Mouse (Mus musculus) heart, embryonic 12.5 days (tissue): Measurements from ENCODE around the gene Ide. TPM values are rescaled to one million over a fixed set of nuclear protein-coding genes. Genes with fewer than 3 reads are reported as not detected.

Experiments
- ATAC-seq: fragments of 200-750 bp; cut with Nextera tagmentation; 2 replicates; pipeline ENCODE4 v1.8.0; 2017; ENCODE audit warnings: moderate TSS enrichment, moderate library complexity; ENCODE audit not compliant: insufficient number of reproducible peaks, low FRiP score
- H3K27ac ChIP-seq: fragments of 300-500 bp; sonication (generic); 2 replicates; pipeline ENCODE4 v1.5.1; 2016; ENCODE audit warnings: mild to moderate bottlenecking, moderate library complexity; ENCODE audit not compliant: poor library complexity, severe bottlenecking
- H3K27me3 ChIP-seq: fragments of 300-500 bp; sonication (generic); replicated peaks from 2 replicates; pipeline ENCODE4 v1.6.1; 2016; ENCODE audit warnings: mild to moderate bottlenecking, moderate library complexity
- H3K36me3 ChIP-seq: fragments of 300-500 bp; sonication (generic); 2 replicates; pipeline ENCODE4 v1.6.1; 2016; ENCODE audit warnings: mild to moderate bottlenecking, moderate library complexity
- H3K4me1 ChIP-seq: fragments of 300-500 bp; sonication (generic); replicated peaks from 2 replicates; pipeline ENCODE4 v1.6.1; 2016; ENCODE audit warnings: mild to moderate bottlenecking
- H3K4me2 ChIP-seq: fragments of 300-500 bp; sonication (generic); 2 replicates; pipeline ENCODE4 v1.6.1; 2016; ENCODE audit warnings: mild to moderate bottlenecking, moderate library complexity
- H3K4me3 ChIP-seq: fragments of 300-500 bp; sonication (generic); 2 replicates; pipeline ENCODE4 v1.5.1; 2016; ENCODE audit warnings: mild to moderate bottlenecking
- H3K9ac ChIP-seq: fragments of 300-500 bp; sonication (generic); 2 replicates; pipeline ENCODE4 v1.6.1; 2016; ENCODE audit warnings: mild to moderate bottlenecking, moderate library complexity
- H3K9me3 ChIP-seq: fragments of 300-500 bp; sonication (generic); replicated peaks from 2 replicates; pipeline ENCODE4 v1.6.1; 2016; ENCODE audit warnings: mild to moderate bottlenecking, moderate library complexity
- WGBS: fragments of 180-500 bp; shearing (Covaris S2); methylation state at CpG from one replicate; pipeline ENCODE4 v1.1.7; 2016; 5-methylcytosine and 5-hydroxymethylcytosine counted together
- polyA plus RNA-seq: library from polyadenylated mRNA; unstranded; fragments of >200 nt; fragmentation: Nextera tagmentation; extraction: Ambion mirVana; gene quantifications from 2 replicates; pipeline ENCODE4 v1.2.1, GENCODE M21; 2016

Gene Ide
- polyA plus RNA-seq, 1 experiment from 2014 or later = 62.7 TPM

DNA sequence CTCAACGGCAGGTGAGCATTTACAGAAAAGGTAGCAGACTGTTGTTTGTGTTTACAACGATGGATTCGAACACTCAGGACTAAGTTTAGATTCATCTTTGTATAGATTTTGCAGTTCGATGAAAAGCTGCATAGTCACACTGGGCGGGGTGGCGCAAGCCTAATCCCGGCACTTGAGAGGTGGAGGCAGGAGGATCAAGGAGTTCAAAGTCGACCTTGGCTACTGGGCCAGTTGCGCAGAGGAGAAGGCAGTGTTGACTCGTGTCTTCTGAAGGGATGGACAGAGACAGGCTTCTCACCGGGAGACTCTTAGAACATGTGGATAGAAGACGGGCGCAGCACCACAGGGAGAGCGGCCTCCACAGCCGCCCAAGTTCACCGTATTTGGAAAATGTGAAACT is 68.5 kb downstream of the Ide start:
- Histone ChIP-seq H3K36me3 (peaks cover 23% of the 10 kb centered on the region), H3K9me3 (no peaks in the 10 kb centered on the region), H3K4me2 (no peak overlapping the region), H3K4me1 (0 out of 2 replicates have a peak, but pooled peaks cover 2% of the 10 kb centered on the region), H3K27ac (no peak overlapping the region), H3K9ac (no peak overlapping the region), H3K27me3 (no peaks in the 10 kb centered on the region), H3K4me3 (no peak overlapping the region)
- no peak for ATAC-seq
- WGBS = 87% methylated on average over 16 of the region's 16 CpGs

DNA sequence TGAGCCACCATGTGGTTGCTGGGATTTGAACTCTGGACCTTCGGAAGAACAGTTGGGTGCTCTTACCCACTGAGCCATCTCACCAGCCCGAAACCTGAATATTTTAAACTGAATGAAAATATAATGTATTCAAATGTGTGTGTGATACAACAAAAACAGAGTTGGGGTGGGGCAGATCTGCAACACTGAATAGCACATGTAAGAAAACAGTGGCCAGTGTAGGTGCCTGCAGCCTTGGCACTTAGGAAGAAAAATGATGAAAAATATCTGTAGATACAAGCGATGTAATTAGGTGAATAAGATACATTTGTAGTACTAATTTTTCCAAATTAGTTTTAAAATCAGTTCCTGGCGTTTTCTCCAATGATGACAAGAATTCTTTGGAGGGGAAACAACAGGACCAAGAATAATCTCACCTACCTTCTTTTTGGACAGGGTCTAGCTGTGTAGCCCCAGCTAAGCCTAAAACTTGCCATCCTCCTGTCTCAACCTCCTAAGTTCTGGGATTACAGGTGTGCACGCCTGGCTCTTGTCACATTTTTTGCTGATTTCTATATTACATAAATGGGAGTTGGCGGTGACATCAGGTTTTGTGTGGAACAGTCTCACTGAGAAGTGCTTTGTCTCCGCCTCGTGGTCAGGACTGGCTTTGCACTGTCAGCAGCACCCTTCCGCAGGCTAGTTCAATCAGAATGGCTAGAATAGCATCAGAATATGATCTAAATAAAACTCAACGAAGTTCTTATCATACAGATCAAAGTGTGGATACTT is 72.1 kb downstream of the Ide start:
- H3K4me1 ChIP-seq = 0 out of 2 replicates have a peak, but pooled peaks cover 3% of the 10 kb centered on the region
- ATAC-seq = peak; percentile 45; the same call in 1 of the 2 replicates
- no peak overlapping the region for H3K9ac ChIP-seq
- peaks cover 17% of the 10 kb centered on the region for H3K36me3 ChIP-seq
- H3K4me3 ChIP-seq = no peak overlapping the region
- H3K27me3 ChIP-seq = no peaks in the 10 kb centered on the region
- H3K4me2 ChIP-seq = no peak overlapping the region
- no peak overlapping the region for H3K27ac ChIP-seq
- no peaks in the 10 kb centered on the region for H3K9me3 ChIP-seq
- WGBS = 31% methylated on average over 10 of the region's 10 CpGs

DNA sequence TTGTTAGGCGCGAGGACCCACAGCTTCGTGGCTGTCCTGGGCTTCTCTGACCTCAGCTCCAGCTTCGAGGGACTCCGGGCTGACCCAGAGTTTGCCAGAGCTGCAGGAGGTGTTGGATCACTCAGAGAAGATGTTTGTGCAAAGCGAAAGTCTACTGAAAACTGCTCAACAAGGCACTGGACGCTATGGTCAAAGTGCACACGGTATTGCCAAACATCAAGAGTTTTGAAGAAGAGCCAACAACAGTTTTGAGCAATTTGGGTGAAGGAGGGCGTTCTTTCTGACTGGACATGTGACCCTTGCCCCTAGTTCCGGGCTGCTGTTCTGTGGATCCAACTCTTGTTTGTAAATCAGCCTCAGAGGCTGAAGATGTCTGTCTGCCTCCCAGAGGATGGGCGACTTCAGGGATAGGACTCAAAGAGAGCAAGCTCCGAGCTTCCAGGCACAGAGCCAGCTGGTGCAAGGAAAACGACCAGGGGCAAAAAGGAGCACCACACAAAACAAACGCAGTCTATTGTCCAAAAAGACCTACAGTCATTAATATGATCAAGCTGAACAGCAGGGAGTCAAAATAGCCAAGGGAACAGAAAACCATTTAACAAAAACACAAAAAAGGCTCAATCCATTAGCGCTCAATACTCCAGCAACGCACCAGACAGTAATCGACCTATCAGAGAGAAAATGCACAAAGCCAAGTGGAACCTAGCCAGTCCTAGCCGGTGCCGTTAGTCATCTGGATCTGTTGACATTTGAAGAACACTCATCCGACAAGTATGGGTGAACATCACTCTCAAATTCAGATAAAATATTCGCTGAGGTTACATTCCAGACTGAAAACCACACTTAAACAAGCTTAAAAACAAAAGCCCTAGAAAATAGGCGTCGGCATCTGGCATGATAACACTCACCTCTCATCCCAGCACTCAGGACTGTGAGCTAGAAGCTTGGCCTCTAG is 73.4 kb downstream of the Ide start:
- H3K36me3 ChIP-seq = peaks cover 11% of the 10 kb centered on the region
- H3K4me3 ChIP-seq = no peak overlapping the region
- 0 out of 2 replicates have a peak, but pooled peaks cover 3% of the 10 kb centered on the region for H3K4me1 ChIP-seq
- 63% methylated on average over 23 of the region's 23 CpGs for WGBS
- no peaks in the 10 kb centered on the region for H3K27me3 ChIP-seq
- no peak overlapping the region for H3K27ac ChIP-seq
- ATAC-seq = no peak
- no peaks in the 10 kb centered on the region for H3K9me3 ChIP-seq
- no peak overlapping the region for H3K9ac ChIP-seq
- 0 out of 2 replicates have a peak overlapping the region, but pooled peaks have one; percentile 6 for H3K4me2 ChIP-seq

DNA sequence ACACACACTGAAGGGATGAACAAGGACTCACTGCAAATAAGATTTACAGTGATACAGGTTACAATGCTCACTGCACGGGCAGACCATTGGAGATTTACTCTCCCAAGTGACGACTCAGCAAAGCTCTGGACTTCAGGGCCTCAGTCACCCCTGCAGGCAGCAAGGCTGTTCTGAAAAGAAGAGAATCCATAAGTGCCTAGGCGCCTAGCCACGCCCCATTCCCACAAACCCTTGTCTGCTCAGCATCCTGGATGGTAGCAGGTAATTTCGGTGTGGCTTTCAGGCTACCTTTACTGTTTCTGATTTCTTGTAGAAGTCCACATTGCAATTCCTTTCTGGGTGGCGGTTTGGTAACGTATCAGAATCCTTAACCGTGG is 74.1 kb downstream of the Ide start:
- 67% methylated on average over 8 of the region's 8 CpGs for WGBS
- no peaks in the 10 kb centered on the region for H3K27me3 ChIP-seq
- H3K4me3 ChIP-seq = no peak overlapping the region
- H3K9me3 ChIP-seq = no peaks in the 10 kb centered on the region
- 0 out of 2 replicates have a peak, but pooled peaks cover 3% of the 10 kb centered on the region for H3K4me1 ChIP-seq
- no peak overlapping the region for H3K4me2 ChIP-seq
- peaks cover 5% of the 10 kb centered on the region for H3K36me3 ChIP-seq
- H3K9ac ChIP-seq = no peak overlapping the region
- no peak overlapping the region for H3K27ac ChIP-seq
- no peak for ATAC-seq

DNA sequence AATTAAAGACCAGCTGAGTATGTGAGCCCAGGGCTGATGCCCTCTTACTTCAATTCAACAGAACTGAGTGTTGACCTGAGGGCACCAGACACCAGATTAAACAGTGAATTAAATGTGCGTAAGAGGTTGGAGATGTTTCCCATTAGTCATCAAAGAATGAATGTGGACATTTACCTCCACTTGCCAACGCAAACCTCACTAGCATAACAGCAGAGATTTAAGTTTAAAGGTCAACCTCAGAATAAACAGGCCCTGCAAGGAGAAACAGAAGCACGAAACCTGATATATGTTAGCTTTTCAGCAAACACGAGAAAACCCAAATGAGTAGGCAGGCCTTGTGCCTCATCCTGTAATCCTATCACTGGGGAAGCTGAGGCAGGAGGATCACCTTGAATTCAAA is 75.3 kb downstream of the Ide start:
- no peaks in the 10 kb centered on the region for H3K9me3 ChIP-seq
- ATAC-seq = no peak
- WGBS = 76% methylated on average over 4 of the region's 4 CpGs
- H3K27me3 ChIP-seq = no peaks in the 10 kb centered on the region
- H3K4me1 ChIP-seq = 0 out of 2 replicates have a peak, but pooled peaks cover 3% of the 10 kb centered on the region
- H3K36me3 ChIP-seq = no peaks in the 10 kb centered on the region
- H3K4me2 ChIP-seq = no peak overlapping the region
- H3K4me3 ChIP-seq = no peak overlapping the region
- no peak overlapping the region for H3K27ac ChIP-seq
- H3K9ac ChIP-seq = no peak overlapping the region

DNA sequence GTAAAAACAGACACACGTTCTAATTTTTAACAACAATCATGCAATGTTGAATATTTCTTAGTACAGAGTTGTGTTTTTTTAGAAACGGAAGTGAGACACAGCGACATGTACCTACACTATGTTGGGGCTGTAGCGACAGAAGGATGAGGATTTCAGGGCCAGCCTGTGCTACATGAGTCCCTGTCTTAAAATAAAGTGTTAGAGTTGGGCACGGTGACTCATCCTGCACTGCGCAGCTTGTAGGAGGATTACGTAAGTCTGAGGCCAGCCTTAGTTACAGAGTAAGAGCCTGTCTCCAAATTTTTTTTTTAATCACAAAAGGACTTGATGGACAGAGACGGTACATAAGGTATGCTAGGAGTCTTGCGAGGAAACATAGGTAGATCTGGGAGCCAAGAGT is 82.3 kb downstream of the Ide start:
- 83% methylated on average over 9 of the region's 9 CpGs for whole genome bisulfite sequencing
- no peak overlapping the region for H3K9ac ChIP-seq
- ATAC-seq = no peak

DNA sequence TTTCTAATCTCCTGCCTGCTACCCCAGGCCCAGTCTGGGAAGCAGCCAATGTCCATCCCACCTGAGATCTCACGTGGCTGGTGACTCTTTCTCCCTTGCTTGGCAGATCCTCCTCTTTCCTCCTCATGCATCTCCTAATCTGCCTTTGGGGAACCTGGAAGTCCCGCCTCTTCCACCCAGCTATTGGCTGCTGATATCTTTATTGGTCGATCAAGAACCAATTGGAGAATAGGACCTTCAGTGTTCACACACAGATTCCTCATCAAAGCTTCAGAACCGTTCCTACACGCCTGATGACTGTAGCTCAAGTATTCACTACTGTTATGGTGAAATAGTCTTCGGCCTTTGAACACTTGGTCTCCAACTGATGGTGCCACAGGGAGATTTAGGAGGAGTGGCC is 85.5 kb downstream of the Ide start:
- Histone ChIP-seq H3K36me3 (no peaks in the 10 kb centered on the region), H3K27ac (no peak overlapping the region), H3K4me3 (no peak overlapping the region), H3K4me1 (no peaks in the 10 kb centered on the region), H3K9ac (no peak overlapping the region), H3K9me3 (no peaks in the 10 kb centered on the region), H3K27me3 (no peaks in the 10 kb centered on the region), H3K4me2 (no peak overlapping the region)
- WGBS = 61% methylated on average over 6 of the region's 6 CpGs
- no peak for ATAC-seq

More for the DNA sequence above, 82.3 kb downstream of the Ide start:
- no peaks in the 10 kb centered on the region for H3K36me3 ChIP-seq
- H3K27ac ChIP-seq = no peak overlapping the region
- H3K4me1 ChIP-seq = no peaks in the 10 kb centered on the region
- no peaks in the 10 kb centered on the region for H3K27me3 ChIP-seq
- no peak overlapping the region for H3K4me2 ChIP-seq
- no peaks in the 10 kb centered on the region for H3K9me3 ChIP-seq
- H3K4me3 ChIP-seq = no peak overlapping the region

DNA sequence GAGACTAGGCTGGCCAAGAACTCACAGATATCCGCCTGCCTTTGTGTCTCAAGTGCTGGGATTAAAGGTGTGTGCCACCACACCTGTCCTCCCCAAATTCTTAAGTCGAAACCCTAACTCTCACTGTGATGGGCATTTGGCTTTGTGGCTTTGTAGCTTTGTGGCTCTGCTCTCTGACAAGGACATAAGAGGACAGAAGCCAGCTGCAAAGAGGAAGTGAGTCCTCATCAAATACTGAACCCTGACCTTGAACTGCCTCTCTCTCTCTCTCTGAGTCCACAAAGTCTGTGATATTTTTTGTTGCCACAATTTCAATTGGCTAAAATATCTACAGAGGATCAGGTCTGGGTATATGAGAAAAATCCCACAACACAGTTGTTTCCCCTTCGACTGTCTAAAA is 89.5 kb downstream of the Ide start:
- no peaks in the 10 kb centered on the region for H3K27me3 ChIP-seq
- no peak overlapping the region for H3K27ac ChIP-seq
- H3K4me3 ChIP-seq = no peak overlapping the region
- H3K4me2 ChIP-seq = no peak overlapping the region
- no peak overlapping the region for H3K9ac ChIP-seq
- no peak for ATAC-seq
- H3K36me3 ChIP-seq = no peaks in the 10 kb centered on the region
- no peaks in the 10 kb centered on the region for H3K4me1 ChIP-seq
- peaks cover 5% of the 10 kb centered on the region; the same call in 1 of the 2 replicates for H3K9me3 ChIP-seq
- 70% methylated on average over 3 of the region's 3 CpGs for WGBS

DNA sequence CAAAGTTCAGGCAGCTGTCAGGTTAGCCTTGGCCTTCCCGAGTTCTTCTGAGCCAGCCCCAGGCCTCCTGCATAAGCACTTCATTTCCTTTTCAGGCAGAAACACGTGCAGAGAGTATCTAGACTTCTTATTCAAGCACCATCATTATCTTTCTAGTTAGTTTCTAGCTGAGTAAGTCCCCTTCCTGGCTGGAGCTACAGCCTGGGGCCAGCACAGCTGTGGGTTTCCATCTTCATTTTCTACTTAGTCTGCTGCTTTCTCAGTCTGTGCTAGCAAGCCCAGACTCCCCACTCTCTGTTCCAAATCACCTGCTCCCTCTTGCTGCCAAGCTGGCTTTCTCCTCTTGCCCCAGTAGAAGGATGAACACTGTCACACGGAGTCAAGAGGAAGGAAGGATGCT is 90.8 kb downstream of the Ide start:
- no peak overlapping the region for H3K9ac ChIP-seq
- no peaks in the 10 kb centered on the region for H3K27me3 ChIP-seq
- WGBS = 42% methylated on average over 3 of the region's 3 CpGs
- no peak overlapping the region for H3K4me3 ChIP-seq
- no peaks in the 10 kb centered on the region for H3K4me1 ChIP-seq
- H3K9me3 ChIP-seq = peaks cover 5% of the 10 kb centered on the region; the same call in 1 of the 2 replicates
- ATAC-seq = no peak
- H3K36me3 ChIP-seq = no peaks in the 10 kb centered on the region
- no peak overlapping the region for H3K4me2 ChIP-seq
- no peak overlapping the region for H3K27ac ChIP-seq

DNA sequence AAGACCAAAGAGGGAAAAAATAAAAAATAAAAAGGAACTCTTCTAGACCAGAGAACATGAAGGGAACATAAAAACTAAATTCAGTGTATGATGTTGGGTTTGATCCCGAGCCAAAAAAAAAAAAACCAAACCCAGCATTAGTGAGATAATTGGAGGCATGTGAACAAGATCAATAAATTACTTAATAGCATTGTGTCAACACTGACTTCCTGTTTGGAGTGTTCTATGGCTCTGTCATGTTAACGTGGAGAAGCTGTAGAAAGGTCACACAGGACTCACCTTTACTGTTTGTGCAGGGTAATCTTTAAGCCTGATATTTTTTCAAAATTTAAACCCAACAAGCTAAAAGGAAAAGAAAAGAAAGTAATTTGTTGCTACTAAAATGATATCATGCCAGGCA is 94.9 kb downstream of the Ide start:
- Histone ChIP-seq H3K27ac (no peak overlapping the region), H3K9me3 (peaks cover 5% of the 10 kb centered on the region; the same call in 1 of the 2 replicates), H3K9ac (no peak overlapping the region), H3K27me3 (0 out of 2 replicates have a peak, but pooled peaks cover 3% of the 10 kb centered on the region), H3K4me3 (no peak overlapping the region), H3K4me1 (peaks cover 4% of the 10 kb centered on the region), H3K4me2 (no peak overlapping the region), H3K36me3 (no peaks in the 10 kb centered on the region)
- ATAC-seq = no peak
- WGBS = 58% methylated on average over 2 of the region's 2 CpGs

DNA sequence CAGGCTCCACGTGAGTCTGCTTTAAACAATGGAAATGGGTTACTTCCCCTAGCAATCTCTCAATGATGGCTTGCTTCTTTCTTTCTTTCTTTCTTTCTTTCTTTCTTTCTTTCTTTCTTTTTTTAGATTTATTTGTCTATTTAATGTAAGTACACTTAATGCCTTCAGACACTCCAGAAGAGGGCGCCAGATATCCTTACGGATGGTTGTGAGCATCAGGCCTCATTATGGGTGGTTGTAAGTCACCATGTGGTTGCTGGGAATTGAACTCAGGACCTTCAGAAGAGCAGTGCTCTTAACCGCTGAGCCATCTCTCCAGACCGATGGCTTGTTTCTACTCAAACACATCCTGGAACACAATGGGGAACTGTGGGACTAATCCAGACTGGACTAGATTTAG is 96.5 kb downstream of the Ide start:
- H3K4me2 ChIP-seq = no peak overlapping the region
- 61% methylated on average over 5 of the region's 5 CpGs for WGBS
- H3K36me3 ChIP-seq = no peaks in the 10 kb centered on the region
- no peak overlapping the region for H3K27ac ChIP-seq
- H3K9ac ChIP-seq = no peak overlapping the region
- no peak overlapping the region for H3K4me3 ChIP-seq
- no peak for ATAC-seq
- peaks cover 5% of the 10 kb centered on the region for H3K4me1 ChIP-seq
- H3K27me3 ChIP-seq = peaks cover 9% of the 10 kb centered on the region
- H3K9me3 ChIP-seq = peaks cover 5% of the 10 kb centered on the region; the same call in 1 of the 2 replicates
